Mouse (Mus musculus) neutrophil, adult 5-6 weeks (primary cell): ENCODE measurements around the gene Smad9. TPM values are rescaled to one million over a fixed set of nuclear protein-coding genes. Genes with fewer than 3 reads are reported as not detected.

Experiments used
- ATAC-seq: fragments of 151-379, 151-347 bp; 2 replicates; pipeline ENCODE4 v1.8.0; 2017; ENCODE audit warnings: mild to moderate bottlenecking, moderate TSS enrichment; ENCODE audit not compliant: insufficient number of reproducible peaks, poor library complexity, low FRiP score, severe bottlenecking; ENCODE audit errors: extremely low read depth
- total RNA-seq: library from RNA; stranded (forward); fragments of 200-1000 nt; gene quantifications from 2 replicates; pipeline ENCODE4 v1.2.3, GENCODE M21; 2017

Smad9 gene
- total RNA-seq, 1 experiment from 2014 or later, result not detected

DNA sequence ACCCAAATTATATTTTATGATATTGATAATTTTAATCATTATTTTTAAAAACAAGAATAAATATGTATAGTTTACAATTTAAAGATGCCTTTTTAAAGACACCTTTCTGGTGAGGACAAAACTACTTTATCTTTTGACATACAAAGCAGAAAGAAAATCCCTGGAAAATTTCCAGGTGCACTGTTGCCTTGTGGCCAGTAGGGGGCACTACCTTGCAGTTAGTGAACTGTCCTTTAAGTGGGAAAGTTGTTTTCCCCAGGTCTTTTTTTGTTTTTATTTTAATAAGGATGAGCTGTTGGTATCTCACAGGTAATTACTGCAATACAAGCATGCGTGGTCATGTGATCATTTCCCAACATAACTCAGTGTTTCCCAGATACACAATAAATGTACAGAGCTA, 40.4 kb downstream of the Smad9 start:
- ATAC-seq, result no peak

DNA sequence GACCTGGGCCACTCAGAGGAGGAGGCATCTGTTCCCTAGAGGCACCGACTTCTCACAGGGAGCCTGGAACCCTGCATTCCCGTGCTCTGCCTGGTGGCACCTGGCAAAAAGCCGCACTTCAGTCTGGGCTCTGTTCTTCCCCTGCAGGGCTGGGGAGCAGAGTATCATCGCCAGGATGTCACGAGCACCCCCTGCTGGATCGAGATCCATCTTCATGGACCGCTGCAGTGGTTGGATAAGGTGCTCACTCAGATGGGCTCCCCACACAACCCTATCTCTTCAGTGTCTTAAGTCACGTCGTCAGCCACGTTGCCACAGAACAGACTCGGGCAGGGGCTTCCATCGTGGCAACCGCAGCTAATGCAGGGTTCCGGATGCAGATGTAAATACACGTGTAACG, 41.8 kb downstream of the Smad9 start:
- ATAC-seq, result peak; percentile 41; the same call in 1 of the 2 replicates

DNA sequence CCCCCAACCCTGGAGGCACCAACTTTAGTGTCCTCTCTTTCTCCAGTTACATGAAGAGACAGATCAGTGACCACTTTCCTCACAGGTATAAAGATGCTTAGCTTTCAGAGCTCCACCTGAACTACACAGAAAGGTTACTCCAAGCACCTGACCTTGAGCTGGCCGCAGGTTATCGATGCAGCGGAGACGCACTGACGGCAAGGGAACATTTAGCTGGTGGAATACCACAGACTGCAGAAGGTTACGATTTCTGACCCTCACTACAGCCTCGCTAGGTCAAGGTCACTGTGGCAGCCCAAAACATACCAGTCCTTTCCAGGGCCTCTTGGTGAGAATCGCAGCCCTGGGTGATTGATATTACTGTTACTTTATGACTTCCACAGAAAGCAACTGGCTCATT, 48.3 kb downstream of the Smad9 start:
- ATAC-seq, result no peak

DNA sequence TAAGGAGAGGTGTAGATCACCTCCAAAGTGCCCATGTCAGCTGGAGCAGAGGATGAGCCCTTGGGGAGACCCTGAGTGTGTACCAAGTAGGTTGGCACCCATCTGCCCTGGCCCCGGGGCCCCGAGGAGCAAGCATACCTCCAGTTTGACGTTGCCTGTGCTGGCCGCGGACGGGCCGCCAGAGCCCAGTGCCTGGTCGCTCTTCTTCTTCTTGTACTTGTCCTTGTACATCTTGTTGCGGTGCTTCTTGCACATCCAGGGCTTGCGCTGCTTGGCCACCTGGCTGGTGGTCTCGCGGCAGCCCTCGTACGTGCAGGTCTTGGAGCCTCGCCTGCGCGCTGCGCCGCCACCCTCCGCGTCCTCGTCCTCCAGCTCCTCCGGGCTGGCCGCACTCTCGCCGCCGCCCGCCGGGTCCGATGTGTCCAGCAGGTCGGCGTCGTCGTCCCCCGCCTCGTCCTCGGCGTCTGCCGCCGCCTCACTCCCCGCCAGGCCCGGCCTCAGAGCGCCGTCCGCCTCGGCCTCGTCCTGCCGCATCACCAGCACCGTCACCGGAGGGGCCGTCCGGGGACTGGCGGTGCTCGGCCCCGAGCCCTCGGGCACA, 51.8 kb downstream of the Smad9 start:
- peak; percentile 37 for ATAC-seq

DNA sequence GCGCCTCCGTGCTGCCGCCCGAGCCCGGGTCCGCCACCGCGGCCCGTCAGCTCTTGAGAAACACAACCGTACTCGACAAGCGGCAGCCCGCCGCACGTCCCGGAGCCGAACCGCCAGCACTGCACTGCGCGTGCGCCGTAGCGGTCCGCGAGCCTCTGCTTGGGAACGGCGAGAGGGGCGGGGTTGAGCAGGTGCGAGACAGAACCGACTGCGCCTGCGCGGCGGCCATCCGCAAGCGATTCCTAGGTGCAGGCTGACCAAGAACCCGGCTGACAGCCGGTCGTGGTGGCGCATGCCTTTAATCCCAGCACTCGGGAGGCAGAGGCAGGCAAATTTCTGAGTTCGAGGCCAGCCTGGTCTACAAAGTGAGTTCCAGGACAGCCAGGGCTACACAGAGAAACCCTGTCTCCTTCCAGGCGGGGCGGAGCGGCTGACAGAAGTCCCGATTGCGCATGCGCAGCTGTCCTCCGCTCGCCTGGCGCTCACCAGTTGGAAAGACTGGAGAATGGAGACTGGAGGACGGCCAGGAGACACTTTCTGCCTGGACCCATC, 52.4 kb downstream of the Smad9 start, which contains the start of gene Rfxap:
Gene Rfxap, minus strand, starts transcription at position 126 of the 552 bp plus-strand sequence.
- peak; percentile 78 for ATAC-seq

DNA sequence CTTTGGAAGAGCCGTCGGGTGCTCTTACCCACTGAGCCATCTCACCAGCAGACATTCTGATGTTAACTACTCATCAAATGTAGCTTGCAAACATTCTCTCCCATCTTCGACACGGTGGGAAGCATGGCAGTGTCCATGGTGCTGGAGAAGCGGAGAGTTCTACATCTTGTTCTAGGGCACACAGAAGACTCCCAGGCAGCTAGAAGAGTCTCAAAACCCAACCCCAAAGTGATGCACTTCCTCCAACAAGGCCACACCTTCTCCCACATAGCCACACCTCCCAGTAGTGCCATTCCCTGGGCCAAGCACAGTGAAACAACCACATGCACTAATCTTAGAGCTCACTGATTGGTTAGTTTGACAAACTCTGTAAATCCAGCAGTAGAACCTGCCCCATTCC, 53.7 kb downstream of the Smad9 start:
- ATAC-seq, result peak; percentile 24; the same call in 1 of the 2 replicates

DNA sequence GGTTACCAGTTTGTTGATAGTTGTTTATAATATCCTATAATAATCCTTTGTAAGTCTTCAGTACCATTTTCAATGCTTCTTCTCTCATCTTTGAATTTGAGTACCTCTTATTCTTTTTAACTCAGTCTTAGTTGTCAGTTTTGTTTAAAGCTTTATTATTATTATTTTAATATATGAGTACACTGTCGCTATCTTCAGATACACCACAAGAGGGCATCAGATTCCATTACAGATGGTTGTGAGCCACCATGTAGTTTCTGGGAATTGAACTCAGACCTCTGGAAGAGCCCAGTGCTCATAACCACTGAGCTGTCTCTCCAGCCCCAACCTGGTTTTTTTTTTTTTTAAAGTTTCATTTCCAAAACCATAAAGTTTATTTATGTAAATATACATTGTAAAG, 56.2 kb downstream of the Smad9 start:
- ATAC-seq, result no peak

DNA sequence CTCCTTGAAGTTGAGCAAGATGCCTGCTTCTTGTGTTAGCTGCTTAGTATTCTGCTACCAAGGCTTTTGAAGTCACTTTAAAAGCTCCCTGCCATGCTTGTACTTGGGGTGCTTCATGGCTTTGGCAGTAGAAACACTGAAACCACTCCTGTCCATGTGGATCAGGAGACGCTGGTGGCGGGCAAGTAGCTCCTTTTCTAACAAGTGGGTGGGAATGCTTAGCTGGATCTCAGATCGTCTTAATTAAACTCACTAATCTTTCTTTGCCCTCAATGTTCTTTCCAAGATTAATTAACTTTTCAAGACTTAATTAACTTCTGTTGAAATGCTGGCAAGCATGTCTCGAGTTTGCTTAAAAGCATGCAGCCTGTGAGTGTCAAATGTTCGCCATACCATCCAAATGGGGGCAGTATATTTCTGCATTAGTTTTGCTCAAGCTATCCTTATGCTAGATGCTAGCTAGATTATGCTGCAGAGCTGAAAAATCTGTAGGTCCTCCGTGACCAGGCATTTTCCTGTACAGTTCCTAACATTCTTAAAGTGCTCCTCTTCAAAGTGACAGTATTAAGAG, 58.1 kb downstream of the Smad9 start:
- ATAC-seq, result no peak

DNA sequence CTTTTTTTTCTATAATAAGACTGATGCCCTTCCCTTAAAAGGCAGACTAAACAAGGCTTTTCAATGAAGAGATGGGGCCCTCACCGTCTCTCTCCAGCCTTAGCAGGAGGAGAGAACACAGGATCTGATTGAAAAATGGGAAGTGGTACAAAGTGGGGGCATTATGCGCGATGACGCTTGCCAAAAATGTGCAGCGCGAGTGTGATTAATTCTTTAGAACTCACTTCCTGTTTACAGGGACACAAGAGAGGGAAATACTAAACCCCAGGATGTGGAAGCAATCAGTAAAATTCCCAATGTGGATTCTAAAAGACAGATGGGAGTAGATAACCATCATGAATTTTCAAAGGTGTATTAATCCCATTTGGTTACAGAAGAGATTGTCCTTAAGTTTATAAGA, 59.2 kb downstream of the Smad9 start:
- ATAC-seq, result no peak

DNA sequence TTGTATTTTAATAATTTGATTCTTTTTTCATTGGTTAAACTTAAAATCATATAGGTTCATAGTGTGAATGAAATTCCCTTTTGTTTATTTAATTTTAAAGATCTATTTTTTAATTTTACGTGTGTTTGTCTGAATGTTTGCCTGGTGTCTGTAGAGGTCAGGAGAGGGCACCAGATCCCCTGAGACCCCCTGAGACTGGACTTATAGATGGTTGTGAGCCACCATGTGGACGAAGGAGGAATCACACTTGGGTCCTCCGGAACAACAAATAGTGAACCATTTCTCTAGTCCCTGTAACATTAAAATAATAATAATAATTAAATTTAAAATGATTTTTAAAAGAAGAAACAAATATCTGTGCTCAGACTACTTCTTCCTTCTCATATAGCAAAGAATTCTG, 59.9 kb downstream of the Smad9 start:
- ATAC-seq, result 0 out of 2 replicates have a peak, but pooled peaks have one; percentile 36

DNA sequence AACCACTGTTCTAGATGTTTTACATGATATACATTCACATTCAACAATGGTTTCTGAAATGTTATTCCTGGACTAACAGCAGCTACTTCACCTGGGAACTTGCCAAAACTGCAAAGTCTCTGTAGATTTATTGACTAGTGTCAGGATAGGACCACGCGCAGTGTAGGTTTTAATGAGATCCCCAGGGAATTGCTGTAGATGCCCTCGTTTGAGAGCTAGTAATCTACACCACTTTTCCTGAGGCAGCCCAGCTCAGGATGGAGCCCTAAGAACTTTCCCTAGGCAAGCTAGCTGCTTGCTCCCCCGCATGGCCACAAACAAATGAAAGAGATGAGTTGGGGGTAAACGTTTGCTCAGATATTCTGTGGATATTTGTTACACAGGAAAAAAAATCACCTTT, 67.1 kb downstream of the Smad9 start:
- no peak for ATAC-seq

DNA sequence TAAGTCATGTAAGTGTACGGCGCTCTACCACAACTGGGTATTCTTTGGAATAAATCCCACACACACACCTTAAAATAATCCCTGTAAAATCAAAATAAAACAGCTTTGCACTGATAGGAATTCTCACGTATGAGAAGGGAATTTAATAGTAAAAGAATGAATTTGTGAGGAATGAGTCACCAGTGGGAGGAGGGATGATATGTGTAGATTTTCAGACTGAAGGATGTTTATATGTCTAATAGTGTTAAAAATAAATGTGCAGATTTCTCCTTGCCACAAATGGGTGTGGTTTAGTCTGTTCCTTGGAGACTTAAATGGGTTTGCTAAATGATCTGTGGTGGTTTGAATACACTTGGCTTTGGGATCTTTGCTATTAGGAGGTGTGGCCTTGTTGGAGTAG, 77.1 kb downstream of the Smad9 start:
- no peak for ATAC-seq

DNA sequence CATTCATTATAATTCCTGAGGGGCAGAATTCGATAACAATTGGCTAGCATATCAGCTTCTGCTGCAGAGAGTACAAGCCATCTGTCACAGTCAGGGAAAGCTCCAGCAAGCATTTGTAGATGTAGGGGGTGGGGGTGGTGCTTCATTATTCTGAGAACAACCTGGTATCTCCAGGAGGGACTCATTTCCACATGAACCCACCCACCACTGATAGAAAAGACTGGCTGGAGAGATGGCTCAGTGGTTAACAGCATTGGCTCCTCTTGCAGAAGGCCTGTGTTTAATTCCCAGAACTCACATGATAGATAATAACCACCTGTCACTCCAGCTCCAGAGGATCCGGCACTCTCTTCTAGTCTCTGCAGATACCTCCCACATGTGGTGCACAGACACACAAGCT, 80.0 kb downstream of the Smad9 start:
- ATAC-seq, result no peak

Other genes starting within 250 kb of the Smad9 start
- gene Supt20, start 62.8 kb upstream of the Smad9 start, total RNA-seq, result 160 and 167 TPM in 2 replicates
- gene Gm21958, start 41.2 kb upstream of the Smad9 start, total RNA-seq, result 1.2 TPM in 1 of 2 replicates, not detected in the other
- gene Exosc8, start 20.2 kb upstream of the Smad9 start, total RNA-seq, result 75.8 and 93.7 TPM in 2 replicates
- gene Alg5, start 20.0 kb upstream of the Smad9 start, total RNA-seq, result 21.2 and 23.9 TPM in 2 replicates
- gene Rfxap, start 52.2 kb downstream of the Smad9 start, total RNA-seq, result 62.1 and 64.8 TPM in 2 replicates
- not detected in 2 replicates for gene Sertm1, start 160.3 kb downstream of the Smad9 start, total RNA-seq